Mouse (Mus musculus): ENCODE measurements at regions not wholly inside any gene's neighbourhood (a gene's known extent, or its start where the extent isn't known, plus 50 kb on each side); places are given as distances from the start of the nearest gene placed in this dataset.

DNA sequence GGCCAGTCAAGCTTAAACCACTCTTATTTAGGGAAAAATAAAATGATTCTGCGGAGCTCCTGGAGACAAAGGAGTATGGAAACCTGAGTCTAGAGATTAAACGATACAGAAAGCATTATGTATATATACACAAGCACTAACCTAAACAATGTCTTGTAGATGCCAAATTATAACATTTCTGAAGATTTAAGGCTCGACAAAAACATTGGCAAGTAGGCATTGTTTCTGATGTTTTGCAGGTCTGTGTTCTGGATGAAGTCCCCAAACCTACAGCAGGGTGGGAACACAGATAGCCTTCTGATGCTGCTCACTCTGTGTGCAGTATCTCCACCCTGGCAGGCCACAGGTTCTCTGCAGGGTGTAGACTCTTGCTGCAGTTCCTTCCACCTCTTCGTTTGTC, 228.9 kb upstream of the Nr2f1 start:
- TF ChIP-seq CTCF (conservative IDR thresholded peaks at IDR 0.05; ENCODE audit: insufficient read depth, insufficient read length, low read depth, low read length) (no peak), POLR2A (IDR thresholded peaks at IDR 0.05; ENCODE audit: low read depth, low read length) (no peak)
